Mouse (Mus musculus) forebrain, embryonic 11.5 days (tissue): ENCODE measurements around the gene Gria4. TPM values are rescaled to one million over a fixed set of nuclear protein-coding genes. Genes with fewer than 3 reads are reported as not detected.

Experiments
- ATAC-seq: fragments of 200-750 bp; cut with Nextera tagmentation; replicated peaks from 2 replicates; pipeline ENCODE4 v1.8.0; 2017; ENCODE audit warnings: moderate TSS enrichment; ENCODE audit not compliant: low FRiP score
- DNase-seq: peaks from one replicate; pipeline ENCODE4 v3.0.0-alpha.2; 2017; ENCODE audit warnings: low spot score
- H3K27ac ChIP-seq: fragments of 300-500 bp; sonication (generic); 2 replicates; pipeline ENCODE4 v1.5.1; 2014; ENCODE audit warnings: low read depth, low read length
- H3K27me3 ChIP-seq: fragments of 300-500 bp; sonication (generic); 2 replicates; pipeline ENCODE4 v1.6.1; 2014; ENCODE audit warnings: mild to moderate bottlenecking, low read length, mixed read lengths; ENCODE audit not compliant: control insufficient read depth, insufficient read depth
- H3K36me3 ChIP-seq: fragments of 300-500 bp; sonication (generic); 2 replicates; pipeline ENCODE4 v1.6.1; 2014; ENCODE audit warnings: mild to moderate bottlenecking, low read length, moderate library complexity, mixed read lengths; ENCODE audit not compliant: control insufficient read depth, insufficient read depth
- H3K4me1 ChIP-seq: fragments of 300-500 bp; sonication (generic); replicated peaks from 2 replicates; pipeline ENCODE4 v1.6.1; 2014; ENCODE audit warnings: low read length, mixed read lengths; ENCODE audit not compliant: control insufficient read depth, insufficient read depth
- H3K4me2 ChIP-seq: fragments of 300-500 bp; sonication (generic); 2 replicates; pipeline ENCODE4 v1.6.1; 2014; ENCODE audit warnings: low read depth, mild to moderate bottlenecking, low read length, moderate library complexity, mixed read lengths; ENCODE audit not compliant: severe bottlenecking
- H3K4me3 ChIP-seq: fragments of 300-500 bp; sonication (generic); 2 replicates; pipeline ENCODE4 v1.5.1; 2014; ENCODE audit warnings: low read depth, low read length
- H3K9ac ChIP-seq: fragments of 300-500 bp; sonication (generic); 2 replicates; pipeline ENCODE4 v1.6.1; 2014; ENCODE audit warnings: low read length
- H3K9me3 ChIP-seq: fragments of 300-500 bp; sonication (generic); 2 replicates; pipeline ENCODE4 v1.6.1; 2016; ENCODE audit warnings: low read length, mixed read lengths; ENCODE audit not compliant: control insufficient read depth
- WGBS: fragments of 180-500 bp; shearing (Covaris S2); extraction: QIAGEN DNeasy Blood & Tissue Kit; methylation state at CpG from one replicate; pipeline ENCODE4 v1.1.7; 2014; 5-methylcytosine and 5-hydroxymethylcytosine counted together
- polyA plus RNA-seq: library from polyadenylated mRNA; unstranded; fragments of >200 nt; fragmentation: Nextera tagmentation; extraction: Ambion mirVana; gene quantifications from 2 replicates; pipeline ENCODE4 v1.2.1, GENCODE M21; 2014

Gene Gria4
- polyA plus RNA-seq, 1 experiment from 2014 or later: 6.4 TPM

- 79% methylated on average over 2 of the region's 2 CpGs for WGBS
- ATAC-seq: no peak
- Histone ChIP-seq H3K27ac (no peak overlapping the region), H3K4me1 (no peaks in the 10 kb centered on the region), H3K4me2 (no peak overlapping the region), H3K4me3 (no peak overlapping the region), H3K9me3 (no peaks in the 10 kb centered on the region), H3K36me3 (no peaks in the 10 kb centered on the region), H3K27me3 (no peaks in the 10 kb centered on the region), H3K9ac (no peak overlapping the region)
- DNase-seq: no peak
These were observed 156.7 kb downstream of the Gria4 start for GRCm38 (mm10) chr9:4639192-4639900.

GRCm38 (mm10) chr9:4631910-4632309 is 164.1 kb downstream of the Gria4 start:
- ATAC-seq: no peak

GRCm38 (mm10) chr9:4615286-4615685 is 180.7 kb downstream of the Gria4 start:
- Histone ChIP-seq H3K4me3 (no peak overlapping the region), H3K9me3 (no peaks in the 10 kb centered on the region), H3K27me3 (no peaks in the 10 kb centered on the region), H3K36me3 (no peaks in the 10 kb centered on the region), H3K4me1 (no peaks in the 10 kb centered on the region), H3K4me2 (no peak overlapping the region), H3K27ac (no peak overlapping the region), H3K9ac (no peak overlapping the region)
- no peak for ATAC-seq
- no peak for DNase-seq

More at GRCm38 (mm10) chr9:4631910-4632309, 164.1 kb downstream of the Gria4 start:
- Histone ChIP-seq H3K36me3 (no peaks in the 10 kb centered on the region), H3K4me1 (no peaks in the 10 kb centered on the region), H3K27ac (no peak overlapping the region), H3K27me3 (no peaks in the 10 kb centered on the region), H3K4me3 (no peak overlapping the region), H3K4me2 (no peak overlapping the region), H3K9me3 (no peaks in the 10 kb centered on the region), H3K9ac (no peak overlapping the region)
- no peak for DNase-seq
- 86% methylated on average over 4 of the region's 4 CpGs for WGBS

- WGBS: 83% methylated on average over 3 of the region's 3 CpGs
- H3K9me3 ChIP-seq: no peaks in the 10 kb centered on the region
These were observed 190.7 kb downstream of the Gria4 start for GRCm38 (mm10) chr9:4605354-4605753.

GRCm38 (mm10) chr9:4604236-4604635 is 191.8 kb downstream of the Gria4 start:
- ATAC-seq (no peak), DNase-seq (no peak)
- Histone ChIP-seq H3K36me3 (no peaks in the 10 kb centered on the region), H3K9me3 (no peaks in the 10 kb centered on the region), H3K4me2 (no peak overlapping the region), H3K27ac (no peak overlapping the region), H3K4me3 (no peak overlapping the region), H3K9ac (no peak overlapping the region), H3K4me1 (no peaks in the 10 kb centered on the region), H3K27me3 (no peaks in the 10 kb centered on the region)

More at GRCm38 (mm10) chr9:4605354-4605753, 190.7 kb downstream of the Gria4 start:
- H3K4me2 ChIP-seq: no peak overlapping the region
- H3K9ac ChIP-seq: no peak overlapping the region
- no peak overlapping the region for H3K27ac ChIP-seq
- DNase-seq (no peak), ATAC-seq (no peak; the same call in 1 of the 2 replicates)
- no peaks in the 10 kb centered on the region for H3K36me3 ChIP-seq
- no peaks in the 10 kb centered on the region for H3K4me1 ChIP-seq
- no peak overlapping the region for H3K4me3 ChIP-seq
- H3K27me3 ChIP-seq: no peaks in the 10 kb centered on the region

GRCm38 (mm10) chr9:4601788-4602187 is 194.2 kb downstream of the Gria4 start:
- Histone ChIP-seq H3K27ac (no peak overlapping the region), H3K4me1 (no peaks in the 10 kb centered on the region), H3K4me2 (no peak overlapping the region), H3K27me3 (no peaks in the 10 kb centered on the region), H3K4me3 (no peak overlapping the region), H3K9ac (no peak overlapping the region), H3K9me3 (no peaks in the 10 kb centered on the region), H3K36me3 (no peaks in the 10 kb centered on the region)
- ATAC-seq (no peak), DNase-seq (no peak)
- 86% methylated on average over 2 of the region's 2 CpGs for WGBS

- no peak for DNase-seq
- Histone ChIP-seq H3K4me2 (no peak overlapping the region), H3K36me3 (no peaks in the 10 kb centered on the region), H3K9ac (no peak overlapping the region), H3K4me3 (no peak overlapping the region), H3K9me3 (no peaks in the 10 kb centered on the region), H3K27me3 (no peaks in the 10 kb centered on the region), H3K4me1 (no peaks in the 10 kb centered on the region), H3K27ac (no peak overlapping the region)
- no peak for ATAC-seq
- 83% methylated on average over 5 of the region's 5 CpGs for WGBS
These were observed 222.4 kb downstream of the Gria4 start for GRCm38 (mm10) chr9:4573596-4573995.

- Histone ChIP-seq H3K4me2 (no peak overlapping the region), H3K36me3 (no peaks in the 10 kb centered on the region), H3K27me3 (no peaks in the 10 kb centered on the region), H3K4me1 (no peaks in the 10 kb centered on the region), H3K4me3 (no peak overlapping the region), H3K27ac (no peak overlapping the region), H3K9ac (no peak overlapping the region), H3K9me3 (no peaks in the 10 kb centered on the region)
- WGBS: 60% methylated on average over 4 of the region's 4 CpGs
- DNase-seq: no peak
- ATAC-seq: no peak
These were observed 240.5 kb downstream of the Gria4 start for GRCm38 (mm10) chr9:4555415-4555959.

- ATAC-seq (no peak), DNase-seq (no peak)
- H3K4me1 ChIP-seq: no peaks in the 10 kb centered on the region
- H3K9ac ChIP-seq: no peak overlapping the region
- H3K4me2 ChIP-seq: no peak overlapping the region
- H3K4me3 ChIP-seq: no peak overlapping the region
- H3K27me3 ChIP-seq: no peaks in the 10 kb centered on the region
- H3K9me3 ChIP-seq: no peaks in the 10 kb centered on the region
- 82% methylated on average over 1 of the region's 1 CpGs for WGBS
- no peak overlapping the region for H3K27ac ChIP-seq
- no peaks in the 10 kb centered on the region for H3K36me3 ChIP-seq
These were observed 256.8 kb downstream of the Gria4 start for GRCm38 (mm10) chr9:4539218-4539617.
